Mouse (Mus musculus) E14TG2a.4 (cell line): Measurements from ENCODE around the gene Bco1.

ENCODE experiments used
- CTCF ChIP-seq: conservative IDR thresholded peaks from 2 replicates; pipeline ENCODE4 v1.5.1; 2014; ENCODE audit warnings: low read length
- POU5F1 ChIP-seq: IDR thresholded peaks from 2 replicates; pipeline ENCODE4 v1.6.1; 2014; ENCODE audit warnings: low read length, borderline replicate concordance

- TF ChIP-seq POU5F1 (no peak), CTCF (no peak)
Measured at GRCm38 (mm10) chr8:117059021-117059420, 36.6 kb upstream of the Bco1 start.
